Mouse (Mus musculus): ENCODE data around the gene Bod1. TPM values are rescaled to one million over a fixed set of nuclear protein-coding genes. Genes with fewer than 3 reads are reported as not detected.
A peak's percentile ranks its signal among the peaks of the same experiment; 100 is the strongest.

The Bod1 gene
- polyA plus RNA-seq, 1 experiment from 2014 or later: 68.8 TPM

GRCm38 (mm10) chr11:31620796-31621195, 50.9 kb downstream of the Bod1 start:
- Histone ChIP-seq H3K27me3 (ENCODE audit: control insufficient read depth, insufficient read depth, low read depth, low read length) (no peaks in the 10 kb centered on the region), H3K9ac (ENCODE audit: low read length) (no peak overlapping the region), H3K4me2 (ENCODE audit: low read depth, low read length) (no peak overlapping the region), H3K4me3 (ENCODE audit: low read length) (no peak overlapping the region), H3K36me3 (ENCODE audit: control insufficient read depth, insufficient read depth, low read length) (no peaks in the 10 kb centered on the region), H3K4me1 (replicated peaks; ENCODE audit: control insufficient read depth, insufficient read depth, low read length) (no peaks in the 10 kb centered on the region; the same call in 1 of the 2 replicates), H3K27ac (ENCODE audit: low read length) (no peak overlapping the region), H3K9me3 (ENCODE audit: control insufficient read depth, low read length) (no peaks in the 10 kb centered on the region)
- no peak for ATAC-seq (ENCODE audit: low read depth)
- WGBS: 48% methylated on average over 2 of the region's 2 CpGs

GRCm38 (mm10) chr11:31617797-31618196, 53.9 kb downstream of the Bod1 start:
- Histone ChIP-seq H3K27ac (ENCODE audit: low read length) (no peak overlapping the region), H3K4me2 (ENCODE audit: low read depth, low read length) (no peak overlapping the region), H3K4me3 (ENCODE audit: low read length) (no peak overlapping the region), H3K9me3 (ENCODE audit: control insufficient read depth, low read length) (no peaks in the 10 kb centered on the region; the same call in 1 of the 2 replicates), H3K36me3 (ENCODE audit: control insufficient read depth, insufficient read depth, low read length) (no peaks in the 10 kb centered on the region), H3K27me3 (ENCODE audit: control insufficient read depth, insufficient read depth, low read depth, low read length) (no peaks in the 10 kb centered on the region), H3K9ac (ENCODE audit: low read length) (no peak overlapping the region), H3K4me1 (replicated peaks; ENCODE audit: control insufficient read depth, insufficient read depth, low read length) (no peaks in the 10 kb centered on the region; the same call in 1 of the 2 replicates)
- no peak for ATAC-seq (ENCODE audit: low read depth)
- whole genome bisulfite sequencing: 71% methylated on average over 3 of the region's 3 CpGs

GRCm38 (mm10) chr11:31617236-31617635, 54.4 kb downstream of the Bod1 start:
- no peak overlapping the region for H3K27ac ChIP-seq (ENCODE audit: low read length)
- no peaks in the 10 kb centered on the region for H3K27me3 ChIP-seq (ENCODE audit: control insufficient read depth, insufficient read depth, low read depth, low read length)
- no peaks in the 10 kb centered on the region; the same call in 1 of the 2 replicates for H3K9me3 ChIP-seq (ENCODE audit: control insufficient read depth, low read length)
- no peaks in the 10 kb centered on the region for H3K36me3 ChIP-seq (ENCODE audit: control insufficient read depth, insufficient read depth, low read length)
- no peak overlapping the region for H3K4me2 ChIP-seq (ENCODE audit: low read depth, low read length)
- H3K4me1 ChIP-seq (replicated peaks; ENCODE audit: control insufficient read depth, insufficient read depth, low read length): no peaks in the 10 kb centered on the region; the same call in 1 of the 2 replicates
- no peak overlapping the region for H3K4me3 ChIP-seq (ENCODE audit: low read length)
- no peak overlapping the region for H3K9ac ChIP-seq (ENCODE audit: low read length)
- 40% methylated on average over 3 of the region's 3 CpGs for WGBS
- ATAC-seq (ENCODE audit: low read depth): peak; percentile 96

GRCm38 (mm10) chr11:31616722-31617121, 55.0 kb downstream of the Bod1 start:
- no peak overlapping the region for H3K4me3 ChIP-seq (ENCODE audit: low read length)
- no peak overlapping the region for H3K9ac ChIP-seq (ENCODE audit: low read length)
- ATAC-seq (ENCODE audit: low read depth): no peak
- 48% methylated on average over 4 of the region's 4 CpGs for WGBS
- no peaks in the 10 kb centered on the region for H3K36me3 ChIP-seq (ENCODE audit: control insufficient read depth, insufficient read depth, low read length)
- H3K27me3 ChIP-seq (ENCODE audit: control insufficient read depth, insufficient read depth, low read depth, low read length): no peaks in the 10 kb centered on the region
- H3K4me1 ChIP-seq (replicated peaks; ENCODE audit: control insufficient read depth, insufficient read depth, low read length): no peaks in the 10 kb centered on the region; the same call in 1 of the 2 replicates
- no peak overlapping the region for H3K27ac ChIP-seq (ENCODE audit: low read length)
- no peak overlapping the region for H3K4me2 ChIP-seq (ENCODE audit: low read depth, low read length)
- no peaks in the 10 kb centered on the region; the same call in 1 of the 2 replicates for H3K9me3 ChIP-seq (ENCODE audit: control insufficient read depth, low read length)

Other genes starting within 250 kb of the Bod1 start
- gene Cpeb4, start 200.3 kb upstream of the Bod1 start, polyA plus RNA-seq (2015; fragmentation: Nextera tagmentation; extraction: Ambion mirVana): 3.5 and 4.4 TPM in 2 replicates